Mouse (Mus musculus): ENCODE measurements around the gene Phf7.

The Phf7 gene

DNA sequence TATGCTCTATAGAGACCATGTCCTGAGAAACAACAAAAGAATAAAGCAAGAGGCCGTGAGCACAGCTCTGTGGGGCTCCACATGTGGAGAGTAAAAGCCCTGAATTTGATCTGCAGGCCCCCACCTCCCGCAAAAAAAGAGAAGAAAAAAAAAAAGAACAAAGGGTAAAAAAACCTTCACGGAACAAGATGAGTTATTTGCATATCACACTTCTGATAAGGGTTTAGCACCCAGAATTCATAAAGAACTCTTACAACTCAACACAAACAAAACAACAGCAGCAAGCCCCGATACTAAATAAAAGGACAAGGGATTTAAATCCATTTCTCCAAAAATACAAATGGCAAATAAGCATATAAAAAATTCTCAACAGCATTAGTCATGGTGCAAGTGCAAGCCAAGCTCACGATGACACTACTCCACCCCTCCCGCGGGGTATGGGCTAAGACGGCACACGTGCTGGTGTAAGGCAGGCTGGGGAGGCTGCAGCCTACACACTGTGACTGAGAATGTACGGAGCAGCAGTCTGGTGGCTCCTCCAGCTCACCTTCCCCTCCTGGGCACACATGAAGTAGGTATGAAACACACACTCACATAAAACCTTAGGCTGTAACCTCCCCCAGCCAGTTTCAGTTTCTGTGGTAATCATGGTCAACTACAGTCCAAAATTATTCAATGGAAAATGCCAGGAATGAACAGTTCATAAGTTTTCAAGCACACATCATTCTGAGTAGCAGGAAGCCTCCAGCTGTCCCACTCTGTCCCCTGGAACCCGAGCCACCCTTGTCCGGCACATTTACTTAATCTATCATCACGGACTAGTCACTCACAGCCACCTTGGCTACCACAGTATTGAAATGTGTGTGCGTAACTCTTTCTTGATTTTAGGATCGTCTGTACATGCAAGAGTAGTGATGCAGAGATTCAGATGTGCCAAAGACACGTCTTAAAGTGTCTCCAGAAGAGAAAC lies 53.3 kb downstream of the Phf7 start:
- peak in 1 of 2 experiments; percentile 54 for DNase-seq (ENCODE audit: low spot score in 2 of 2)

DNA sequence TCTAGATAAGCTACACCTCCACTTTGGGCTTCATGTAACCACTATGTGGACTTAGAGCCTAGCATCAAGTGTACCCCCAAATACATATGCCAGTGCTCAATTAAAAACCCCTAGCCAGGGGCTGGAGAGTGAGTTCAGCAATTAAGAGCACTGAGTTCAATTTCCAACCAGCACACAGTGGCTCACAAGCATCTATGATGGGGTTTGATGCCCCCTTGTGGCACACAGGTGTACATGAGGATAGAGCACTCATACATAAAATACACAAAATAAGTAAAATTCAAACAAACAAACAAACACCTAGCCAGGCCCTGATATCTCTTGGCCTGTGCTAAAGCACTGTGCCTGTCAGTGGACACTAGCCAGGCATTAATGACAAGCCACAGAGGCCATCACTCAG lies 55.1 kb downstream of the Phf7 start:
- no peak for DNase-seq (ENCODE audit: low spot score in 2 of 2)

DNA sequence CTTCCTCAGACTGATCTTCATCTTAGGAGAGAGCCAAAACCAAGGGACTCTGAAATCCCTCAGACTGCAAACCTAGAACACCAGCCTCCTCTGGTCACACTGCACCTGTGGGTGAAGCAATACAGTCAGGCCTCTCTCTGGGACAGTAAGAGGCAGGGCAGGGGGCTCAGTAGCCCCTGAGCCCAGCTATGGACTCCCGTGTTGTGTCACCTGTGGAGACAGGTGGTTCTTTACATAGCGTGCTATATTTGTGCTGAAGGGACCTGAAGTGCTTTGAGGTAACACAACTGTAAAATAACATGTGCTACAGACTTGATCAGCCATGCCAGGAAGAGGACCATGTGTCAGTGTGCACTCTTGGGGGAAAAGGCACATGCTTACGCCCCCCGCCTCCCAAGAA lies 55.6 kb downstream of the Phf7 start:
- no peak for DNase-seq (ENCODE audit: low spot score in 2 of 2)

DNA sequence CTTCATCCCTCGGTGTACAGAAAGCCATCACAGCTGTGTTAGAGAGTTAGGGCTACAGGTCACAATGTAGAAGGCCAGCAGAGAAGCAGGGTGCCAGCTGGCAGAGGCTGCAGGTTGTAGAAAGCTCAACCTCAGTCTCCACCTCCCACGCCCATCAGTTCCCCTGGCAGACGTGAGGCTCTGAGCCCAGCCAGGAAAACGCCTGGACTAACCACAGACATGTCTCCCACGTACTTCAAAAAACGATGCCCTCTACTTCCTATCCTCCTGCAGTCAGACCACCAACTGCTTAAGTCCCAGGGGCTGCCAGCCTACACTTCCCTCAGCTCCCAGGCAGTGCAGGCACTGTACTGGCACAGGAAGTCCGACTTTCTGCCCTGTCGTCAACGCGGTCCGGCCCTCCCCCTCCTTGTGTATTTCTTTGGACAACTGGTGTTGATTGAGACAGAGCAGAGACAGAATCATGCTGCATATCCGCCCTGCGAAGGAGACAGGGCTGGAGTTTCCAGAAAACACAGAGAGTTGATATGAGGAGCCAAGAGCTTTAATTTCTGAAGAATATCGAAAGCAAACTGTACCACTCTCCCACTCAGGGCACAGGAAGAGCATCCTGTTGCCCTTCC lies 56.1 kb downstream of the Phf7 start:
- peak in 1 of 2 experiments; percentile 68 for DNase-seq (ENCODE audit: low spot score in 2 of 2)

DNA sequence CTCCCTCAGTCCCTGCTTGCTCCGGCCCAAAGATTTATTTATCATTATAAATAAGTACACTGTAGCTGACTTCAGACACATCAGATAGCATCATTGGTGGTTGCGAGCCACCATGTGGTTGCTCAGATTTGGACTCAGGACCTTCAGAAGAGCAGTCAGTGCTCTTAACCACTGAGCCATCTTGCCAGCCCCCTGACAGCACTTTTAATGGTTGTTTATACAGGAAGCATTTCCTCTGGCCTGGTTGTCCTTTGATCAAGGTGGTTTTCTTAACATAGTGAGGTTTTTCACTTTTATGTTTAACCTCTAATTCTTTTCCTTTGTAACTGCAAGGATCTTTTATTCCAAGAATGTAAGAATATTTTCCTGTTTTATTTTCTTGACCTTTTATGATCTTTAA lies 56.7 kb downstream of the Phf7 start:
- DNase-seq (ENCODE audit: low spot score in 2 of 2) = no peak

DNA sequence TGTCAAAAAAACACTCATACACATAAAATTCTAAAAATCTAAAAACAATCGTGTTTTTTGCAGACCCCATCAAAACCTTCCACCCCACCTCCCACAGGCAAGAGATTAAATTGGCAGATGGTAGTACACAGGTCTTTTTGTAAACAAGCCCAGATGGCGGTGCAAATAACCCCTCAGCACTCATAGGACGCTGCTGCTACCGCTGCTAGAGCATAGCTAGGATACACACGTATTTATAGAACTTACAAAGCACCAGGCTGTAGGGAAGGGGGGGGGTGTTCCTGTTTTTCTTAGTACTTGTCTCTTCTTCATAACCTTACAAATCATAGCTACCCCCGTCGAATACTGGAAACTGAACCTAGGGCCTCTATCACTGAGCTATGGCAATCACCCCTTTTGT lies 57.3 kb downstream of the Phf7 start:
- DNase-seq (ENCODE audit: low spot score in 2 of 2) = peak in 1 of 2 experiments; percentile 59

DNA sequence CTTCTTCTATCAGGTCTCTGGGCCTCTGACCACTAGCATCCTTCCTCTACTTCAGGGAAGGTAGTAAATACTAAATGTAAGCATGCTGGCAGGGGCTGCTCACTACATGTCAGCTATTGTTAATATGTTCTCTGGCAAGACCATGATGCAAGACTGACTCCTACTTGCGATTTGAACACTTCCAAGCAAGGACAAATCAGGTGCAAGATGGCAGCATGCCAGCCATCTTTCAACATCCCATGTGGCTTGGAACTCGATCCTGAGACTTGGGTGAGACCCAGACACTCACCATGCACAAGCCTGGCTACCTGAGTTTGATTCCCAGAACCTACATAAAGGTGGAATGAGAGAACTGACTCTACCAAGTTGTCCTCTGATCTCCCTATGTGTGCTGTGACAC lies 59.2 kb downstream of the Phf7 start:
- DNase-seq (ENCODE audit: low spot score in 2 of 2) = no peak

DNA sequence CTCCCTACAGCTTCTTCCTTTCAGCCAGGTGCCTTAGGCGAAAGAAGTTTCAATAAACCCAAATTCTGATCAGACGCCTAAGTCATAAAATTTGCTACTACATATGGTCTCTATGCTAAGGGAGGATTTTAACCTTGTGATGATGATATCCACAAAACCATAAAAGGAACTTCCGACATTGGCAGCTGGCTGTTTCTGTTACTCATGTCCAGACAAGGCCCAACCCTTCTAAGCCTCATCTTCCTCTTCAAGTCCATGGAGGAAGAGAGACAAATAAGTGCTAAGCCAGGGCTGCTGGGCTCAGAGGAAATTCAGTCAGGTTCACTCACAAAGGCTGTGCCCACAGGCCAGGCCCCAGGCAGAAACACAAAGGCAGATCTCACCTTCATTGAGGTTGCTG lies 61.8 kb downstream of the Phf7 start:
- no peak for DNase-seq (ENCODE audit: low spot score in 2 of 2)

DNA sequence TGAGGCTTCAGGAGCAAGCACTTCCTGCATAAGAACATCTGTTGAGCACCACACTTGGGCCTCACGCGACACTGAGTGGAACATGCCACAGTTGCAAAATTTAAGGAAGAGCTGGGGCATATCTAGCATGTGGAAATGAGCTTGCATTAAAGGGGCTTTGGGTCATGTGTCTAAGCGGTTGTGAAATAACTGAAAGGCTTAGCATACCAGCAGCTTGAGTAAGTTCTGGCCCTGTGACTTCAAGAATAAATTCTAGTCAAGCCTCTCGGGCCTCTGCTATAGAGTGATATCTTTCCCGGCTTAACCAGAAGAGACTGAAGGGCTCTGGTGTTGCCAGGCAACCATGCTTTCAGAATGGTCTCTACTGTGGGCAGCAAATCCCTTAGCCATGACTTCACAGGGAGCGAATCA lies 62.3 kb downstream of the Phf7 start:
- DNase-seq (ENCODE audit: low spot score in 2 of 2) = peak in 1 of 2 experiments; percentile 53

Data from right cerebral cortex, postnatal 10 days (tissue).